Mouse (Mus musculus) heart, postnatal 36 days (tissue): ENCODE results near the gene Gm17349. TPM values are rescaled to one million over a fixed set of nuclear protein-coding genes. Genes with fewer than 3 reads are reported as not detected.
"Not testable (repeated sequence)": the region's sequence is repeated elsewhere in the genome, so short reads cannot be mapped to it uniquely, and the experiment has no call there.

Experiments
- DNase-seq, 2 experiments: peaks; one replicate each; pipeline ENCODE4 v3.0.0; 2021 to 2022
- intact Hi-C: fragments of 180-260 bp; cut with DNase I; formaldehyde crosslinking; loops from one replicate; pipeline ENCODE4 v1.15.1; 2025
- total RNA-seq, 2 experiments: library from RNA; stranded (reverse); gene quantifications; 2 replicates each; pipeline ENCODE4 v1.2.3; 2021

The Gm17349 gene
- total RNA-seq, 2 experiments from 2014 or later, result 1.8 to 2.4 TPM

DNA sequence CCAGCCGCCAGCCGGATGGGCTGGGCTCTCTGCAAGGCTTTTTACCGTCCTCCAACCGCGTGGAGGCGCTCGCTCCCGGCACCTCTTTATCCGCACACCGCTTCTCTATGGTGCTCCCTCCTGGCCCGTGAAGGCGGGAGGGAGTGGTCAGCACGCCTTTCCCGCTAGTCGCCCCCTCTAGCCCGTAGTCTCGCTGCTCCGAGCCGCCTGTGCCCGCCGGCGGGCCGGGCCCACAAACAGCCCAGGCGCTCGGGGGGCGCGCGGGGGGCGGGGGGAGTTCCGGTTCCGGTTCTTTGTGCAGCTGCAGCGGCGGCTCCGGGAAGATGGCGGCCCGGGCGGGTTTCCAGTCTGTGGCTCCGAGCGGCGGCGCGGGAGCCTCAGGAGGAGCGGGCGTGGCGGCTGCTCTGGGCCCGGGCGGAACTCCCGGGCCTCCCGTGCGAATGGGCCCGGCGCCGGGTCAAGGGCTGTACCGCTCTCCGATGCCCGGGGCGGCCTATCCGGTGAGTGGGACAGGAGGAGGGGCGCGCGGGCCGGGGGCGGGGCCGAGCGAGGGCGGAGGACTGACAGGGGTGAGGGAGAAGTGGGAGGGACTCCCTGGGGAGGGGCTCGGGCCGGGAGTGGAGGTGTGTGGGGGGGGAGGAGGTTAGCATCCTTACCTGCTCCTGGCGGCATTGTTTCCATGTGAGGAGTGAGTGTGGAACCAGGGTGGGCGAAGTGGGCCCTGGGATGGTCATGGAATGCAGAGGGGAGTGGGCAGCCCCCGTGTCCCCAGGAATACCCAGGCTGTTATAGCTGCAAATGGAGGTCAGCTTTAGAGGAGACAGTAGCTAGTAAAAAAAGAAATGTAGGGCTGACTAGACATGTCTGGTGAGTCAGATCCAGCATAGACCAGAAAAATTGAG lies 3.0 kb downstream of the Gm17349 start, which contains the start of gene Smarcd1:
TSS of gene Smarcd1 (plus strand) at position 131 of the 902 bp plus-strand sequence.
- intact Hi-C loops, result loop anchor here (2.0 kb wide), 1 partner anchor 23 kb away; the partner anchor contains the start of gene Cox14
- DNase-seq, result peak; percentile 97 to 98

DNA sequence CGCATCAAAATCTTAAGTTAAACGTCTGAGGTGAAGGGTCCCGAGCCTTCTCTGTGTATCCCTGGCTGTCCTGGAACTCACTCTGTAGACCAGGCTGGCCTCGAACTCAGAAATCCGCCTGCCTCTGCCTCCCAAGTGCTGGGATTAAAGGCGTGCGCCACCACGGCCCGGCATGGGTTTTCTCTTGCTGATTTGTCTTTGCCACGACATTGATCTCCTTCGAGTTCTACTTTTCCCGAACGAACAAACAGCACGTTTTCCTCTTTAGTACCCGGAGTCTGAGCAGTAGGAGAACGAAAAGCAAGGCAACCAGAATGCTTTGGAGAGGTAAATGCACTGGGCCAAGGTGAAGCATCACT lies 3.7 kb downstream of the Gm17349 start:
- DNase-seq, intact Hi-C loops: not testable (repeated sequence)

DNA sequence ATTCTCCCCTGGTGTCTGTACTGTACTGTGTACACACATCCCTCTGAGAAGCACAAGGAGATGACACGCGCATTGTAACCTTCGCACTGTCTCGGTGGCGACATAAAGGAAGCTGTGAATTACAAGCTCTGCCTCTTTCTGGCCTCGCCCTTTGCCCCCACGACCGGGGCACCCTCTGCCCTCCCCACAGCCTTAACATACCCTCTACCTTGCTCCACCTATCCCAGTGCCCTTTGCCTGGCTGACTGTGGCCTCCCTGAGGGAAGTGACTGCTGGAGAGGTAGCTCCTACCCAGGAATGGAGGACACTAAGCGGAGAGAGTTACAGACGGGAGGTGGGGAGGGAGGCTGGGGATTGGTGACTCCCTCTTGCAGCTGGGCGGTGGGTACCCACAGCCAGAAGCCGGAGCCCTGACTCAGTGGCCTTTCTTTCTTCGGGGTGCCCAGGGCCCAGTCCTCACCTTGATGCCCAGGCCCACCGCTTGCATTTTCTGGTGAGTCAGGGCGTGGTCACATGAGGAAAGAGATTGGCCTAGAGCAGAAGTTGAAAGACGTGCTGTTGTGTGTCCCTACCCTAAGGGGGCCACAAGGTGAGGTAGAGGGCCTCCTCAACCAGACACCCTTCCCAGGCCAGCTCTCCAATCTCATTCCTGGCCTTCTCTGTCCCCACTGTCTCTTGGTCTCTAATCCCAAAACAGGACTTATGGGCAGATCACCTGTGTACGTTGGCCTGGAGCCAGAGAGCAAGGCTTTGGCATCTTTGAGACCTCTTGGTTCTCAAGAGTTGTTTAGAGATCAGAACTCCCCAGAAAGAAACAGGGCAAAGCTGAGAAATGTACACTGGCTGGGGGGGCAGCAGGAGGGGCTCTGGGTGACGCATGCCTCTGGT lies 4.8 kb downstream of the Gm17349 start:
- intact Hi-C loops, result no loop called here
- DNase-seq, result no peak

DNA sequence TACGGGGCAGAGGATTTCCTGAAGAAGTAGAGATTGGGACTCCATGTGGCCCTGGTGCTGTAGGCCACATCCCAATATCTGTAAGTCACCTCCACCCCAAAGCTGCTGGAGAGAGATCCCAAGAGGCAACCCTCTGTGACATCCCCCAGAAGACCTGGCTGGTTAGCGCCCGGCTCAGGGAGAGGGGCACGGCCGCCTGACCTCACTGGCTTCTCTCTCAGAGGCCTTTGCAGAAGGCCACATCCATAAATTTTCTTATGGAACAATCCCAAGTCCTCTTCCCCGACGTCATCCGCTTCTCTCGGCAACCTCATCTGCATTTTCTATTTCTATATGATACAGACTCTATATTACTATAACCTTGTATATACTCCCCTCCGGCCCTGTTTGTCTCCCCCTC lies 5.6 kb downstream of the Gm17349 start:
- no peak for DNase-seq
- intact Hi-C loops, result no loop called here

DNA sequence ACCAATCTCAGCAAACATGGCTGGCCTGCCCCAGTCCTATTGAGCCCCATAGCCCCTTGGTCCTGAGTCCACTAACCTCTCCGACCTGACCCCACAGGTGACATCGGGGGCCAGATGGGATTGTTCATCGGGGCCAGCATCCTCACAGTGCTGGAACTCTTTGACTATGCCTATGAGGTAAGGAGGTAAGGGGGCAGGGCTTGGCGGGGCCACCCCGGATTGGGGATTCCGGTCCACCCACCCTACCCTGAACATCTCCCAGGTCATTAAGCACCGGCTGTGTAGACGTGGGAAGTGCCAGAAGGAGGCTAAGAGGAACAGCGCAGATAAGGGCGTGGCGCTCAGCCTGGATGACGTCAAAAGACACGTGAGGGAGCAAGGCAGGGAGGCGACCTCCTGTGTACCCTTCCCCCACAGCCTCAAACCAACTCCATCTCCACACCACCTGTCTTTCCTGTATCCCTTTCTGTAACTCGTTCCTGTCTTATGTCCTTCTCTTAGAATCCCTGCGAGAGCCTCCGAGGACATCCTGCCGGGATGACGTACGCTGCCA lies 6.7 kb downstream of the Gm17349 start:
- intact Hi-C loops, result no loop called here

DNA sequence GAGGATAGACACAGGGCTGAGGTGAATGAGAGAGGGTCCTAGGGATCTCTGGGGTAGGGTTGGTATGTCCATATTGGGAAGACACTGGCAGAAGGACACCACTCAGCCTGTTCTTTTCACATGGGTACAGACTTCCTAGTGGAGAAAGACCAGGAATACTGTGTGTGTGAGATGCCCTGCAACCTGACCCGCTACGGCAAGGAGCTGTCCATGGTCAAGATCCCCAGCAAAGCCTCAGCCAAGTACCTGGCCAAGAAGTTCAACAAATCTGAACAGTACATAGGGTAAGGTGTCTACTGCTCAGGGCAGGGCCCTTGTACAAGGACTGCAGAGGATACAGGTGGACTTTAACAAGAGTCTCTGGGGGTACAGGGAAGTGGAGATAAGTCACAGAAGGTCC lies 8.0 kb downstream of the Gm17349 start:
- intact Hi-C loops, result no loop called here
- DNase-seq, result no peak

More for the DNA sequence above, 6.7 kb downstream of the Gm17349 start:
- DNase-seq, result no peak

DNA sequence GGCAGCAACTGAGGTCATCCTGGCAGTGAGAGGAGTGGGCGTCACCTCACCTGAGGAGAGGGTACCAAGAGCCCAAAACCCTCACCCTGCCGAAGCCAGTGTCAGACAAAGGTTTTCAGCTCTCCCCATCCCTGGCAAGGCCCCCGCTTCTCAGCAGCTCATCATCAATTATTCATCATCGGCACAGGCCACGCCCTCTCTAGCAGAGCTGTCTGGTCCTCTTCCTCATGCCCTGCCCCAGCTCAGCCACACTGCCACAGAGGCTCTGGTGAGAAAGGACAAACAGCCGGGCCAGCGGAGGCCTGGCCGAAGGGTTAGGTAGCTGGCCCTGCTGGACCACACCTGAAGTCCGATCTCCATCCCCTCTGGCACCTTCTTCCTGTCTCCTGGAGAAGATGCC lies 13.3 kb downstream of the Gm17349 start:
- DNase-seq, result no peak
- intact Hi-C loops, result no loop called here

DNA sequence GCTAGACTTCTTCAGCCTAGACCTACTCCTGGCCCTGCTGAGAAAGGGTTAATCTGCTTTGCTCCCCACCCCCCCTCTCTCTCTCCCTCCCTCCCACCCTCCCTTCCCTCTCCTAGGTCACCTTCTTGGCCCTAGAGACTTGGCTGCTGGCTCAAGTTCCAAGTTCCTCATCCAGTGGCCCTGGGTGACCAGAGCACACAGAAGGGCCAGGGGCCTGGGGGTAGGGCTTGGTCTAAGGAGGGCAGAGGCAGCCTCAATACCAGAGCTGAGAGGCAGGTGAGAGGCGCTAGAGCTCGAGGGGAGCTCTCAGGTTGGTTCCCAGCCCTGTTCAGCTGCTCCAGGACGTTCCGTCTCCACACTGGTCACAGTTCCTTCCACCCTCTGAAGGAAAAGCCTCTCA lies 14.4 kb downstream of the Gm17349 start:
- no peak for DNase-seq
- intact Hi-C loops, result no loop called here

DNA sequence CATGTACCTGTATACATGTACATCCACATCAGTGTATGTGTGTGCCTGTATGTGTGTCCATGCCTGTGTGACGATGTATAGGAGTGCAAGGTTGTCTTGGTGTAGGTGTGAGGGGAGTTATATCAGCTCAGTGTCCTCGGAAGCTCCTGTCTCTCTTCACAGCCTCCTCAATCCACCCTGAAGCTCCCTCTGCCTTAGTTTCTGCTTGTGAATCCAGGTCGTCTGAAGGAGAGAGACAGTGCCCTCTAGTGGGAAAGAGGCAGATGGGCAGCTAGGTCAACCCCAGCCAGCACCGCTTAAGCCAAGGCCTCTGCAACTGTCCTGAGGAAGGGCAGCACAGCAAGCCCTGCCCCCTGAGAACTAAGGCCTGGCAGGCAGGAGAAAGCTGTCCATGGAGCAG lies 16.6 kb downstream of the Gm17349 start:
- intact Hi-C loops, result loop anchor here (1.0 to 2.0 kb wide), 2 partner anchors 92 to 192 kb away; no protein-coding TSS in a partner anchor

DNA sequence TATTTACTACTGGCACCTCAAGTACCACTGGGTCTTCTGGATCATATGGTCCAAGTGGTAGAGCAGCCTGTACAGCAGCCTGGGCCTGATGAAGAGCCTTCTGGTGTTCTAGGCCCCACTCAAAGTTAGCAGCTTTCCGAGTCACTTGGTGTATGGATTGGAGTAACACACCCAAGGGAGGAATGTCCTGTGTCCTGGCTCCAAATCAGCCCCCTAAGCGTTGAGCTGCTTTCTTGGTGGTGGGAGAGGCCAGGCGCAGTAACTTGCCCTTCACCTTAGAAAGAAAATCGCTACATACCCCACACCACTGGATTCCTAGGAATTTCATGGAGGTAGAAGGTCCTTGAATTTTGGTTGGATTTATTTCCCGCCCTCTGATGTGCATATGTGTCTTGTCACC lies 21.1 kb downstream of the Gm17349 start:
- intact Hi-C loops, result no loop called here
- DNase-seq, result no peak

More for the DNA sequence above, 16.6 kb downstream of the Gm17349 start:
- DNase-seq, result peak; percentile 54 to 55

DNA sequence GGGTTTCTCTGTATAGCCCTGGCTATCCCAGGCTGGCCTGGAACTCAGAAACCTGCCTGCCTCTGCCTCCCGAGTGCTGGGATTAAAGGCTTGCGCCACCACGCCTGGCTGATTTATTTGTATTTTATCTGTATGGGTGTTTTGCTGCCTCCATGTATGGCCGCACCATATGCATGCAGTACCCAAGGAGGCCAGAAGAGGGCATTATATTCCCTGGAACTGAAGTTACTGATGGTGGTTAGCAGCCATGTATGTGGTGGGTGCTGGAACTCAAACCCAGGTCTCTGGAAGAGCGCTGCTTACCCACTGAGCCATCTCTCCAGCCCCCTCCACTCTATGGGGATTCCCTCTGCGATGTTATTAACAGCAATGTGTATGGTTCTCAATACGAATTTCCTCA lies 22.4 kb downstream of the Gm17349 start:
- intact Hi-C loops, result no loop called here
- no peak for DNase-seq

DNA sequence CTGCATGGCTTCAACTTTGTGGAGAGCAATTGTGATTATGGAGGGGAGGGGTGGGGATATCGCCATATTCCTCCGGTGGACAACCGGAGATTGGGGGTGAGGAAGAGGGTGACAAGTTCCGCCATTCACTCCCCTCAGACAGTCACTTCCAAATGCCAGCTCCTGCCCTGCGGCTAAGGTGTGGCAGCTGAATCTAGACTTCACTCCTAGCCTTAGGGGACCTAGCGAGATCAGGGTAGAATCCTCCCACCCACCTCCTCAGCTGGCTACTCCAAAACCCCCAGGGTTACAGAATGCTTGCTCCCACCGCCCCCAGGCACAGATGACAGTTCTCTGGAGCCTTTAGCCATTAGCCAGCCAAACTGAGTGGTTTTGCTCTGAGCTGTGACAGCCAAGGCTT lies 26.3 kb downstream of the Gm17349 start:
- DNase-seq, result no peak
- intact Hi-C loops, result no loop called here

DNA sequence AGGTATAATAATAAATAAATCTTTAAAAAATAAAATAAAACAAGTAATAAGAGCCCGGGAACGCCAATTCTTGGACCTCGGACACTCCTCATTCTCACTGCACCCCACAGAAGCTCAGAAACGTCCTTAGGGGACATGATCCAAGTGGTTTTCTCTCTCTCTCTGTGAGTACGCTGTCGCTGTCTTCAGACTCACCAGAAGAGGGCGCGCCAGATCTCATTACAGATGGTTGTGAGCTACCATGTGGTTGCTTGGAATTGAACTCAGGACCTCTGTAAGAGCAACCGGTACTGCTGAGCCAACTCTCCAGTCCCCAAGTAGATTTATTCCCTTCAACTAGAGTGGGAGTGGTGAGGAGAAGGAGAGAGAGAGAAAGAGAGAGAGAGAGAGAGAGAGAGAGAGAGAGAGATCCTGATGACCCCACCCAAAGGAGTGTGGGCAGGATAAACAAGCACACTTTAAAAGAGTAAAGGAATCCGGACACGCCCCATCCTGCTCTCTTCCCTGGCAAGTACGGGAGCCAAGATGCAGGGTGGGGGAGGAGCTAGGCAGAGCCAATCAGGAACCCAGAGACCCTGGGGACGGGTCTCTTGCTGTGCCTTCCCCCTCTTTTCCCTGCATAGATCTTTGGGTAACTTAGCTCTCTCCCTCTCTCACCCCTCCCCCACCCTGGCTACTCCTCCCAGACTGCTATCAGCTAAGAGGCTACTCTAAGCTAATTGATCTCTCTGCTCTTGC lies 27.1 kb downstream of the Gm17349 start:
- intact Hi-C loops, result no loop called here
- no peak for DNase-seq

DNA sequence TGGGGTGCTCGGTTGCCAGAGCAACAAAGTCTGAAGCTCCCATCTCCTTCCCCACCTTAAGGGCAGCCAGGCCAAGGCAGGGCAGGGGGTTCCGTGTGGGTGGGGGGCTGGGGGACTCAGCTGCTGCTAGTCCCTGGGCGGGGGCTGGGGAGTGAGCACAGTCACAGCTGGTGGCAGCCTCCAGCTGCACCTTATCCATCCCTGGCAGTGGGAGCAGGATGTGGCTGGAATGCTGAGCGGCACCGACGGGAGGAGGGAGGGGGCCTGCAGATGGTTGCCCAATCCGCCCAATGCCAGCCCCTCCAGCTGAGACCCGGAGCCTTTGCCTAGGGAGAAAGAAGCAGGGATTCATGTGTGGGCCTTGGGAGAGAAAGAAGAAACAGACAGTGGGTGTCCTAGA lies 28.2 kb downstream of the Gm17349 start:
- intact Hi-C loops, result no loop called here
- no peak for DNase-seq

DNA sequence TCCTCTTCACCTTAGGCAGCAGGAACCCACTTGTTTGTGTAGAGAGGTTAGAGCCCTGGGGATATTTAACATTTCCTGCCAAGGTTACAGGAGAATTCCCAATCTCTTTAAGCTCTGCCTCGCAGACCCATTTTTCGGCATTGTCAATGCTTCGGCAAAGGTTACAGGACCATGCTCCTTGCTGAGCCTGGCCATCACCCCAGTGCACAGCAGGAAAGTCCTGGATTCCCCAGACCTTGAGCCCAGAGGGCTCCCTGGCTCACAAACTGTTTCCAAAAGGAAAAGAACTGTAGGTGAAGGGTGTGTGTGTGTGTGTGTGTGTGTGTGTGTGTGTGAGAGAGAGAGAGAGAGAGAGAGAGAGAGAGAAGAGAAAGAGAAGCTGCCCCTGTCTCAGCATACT lies 30.4 kb downstream of the Gm17349 start:
- DNase-seq, result no peak
- intact Hi-C loops, result no loop called here

DNA sequence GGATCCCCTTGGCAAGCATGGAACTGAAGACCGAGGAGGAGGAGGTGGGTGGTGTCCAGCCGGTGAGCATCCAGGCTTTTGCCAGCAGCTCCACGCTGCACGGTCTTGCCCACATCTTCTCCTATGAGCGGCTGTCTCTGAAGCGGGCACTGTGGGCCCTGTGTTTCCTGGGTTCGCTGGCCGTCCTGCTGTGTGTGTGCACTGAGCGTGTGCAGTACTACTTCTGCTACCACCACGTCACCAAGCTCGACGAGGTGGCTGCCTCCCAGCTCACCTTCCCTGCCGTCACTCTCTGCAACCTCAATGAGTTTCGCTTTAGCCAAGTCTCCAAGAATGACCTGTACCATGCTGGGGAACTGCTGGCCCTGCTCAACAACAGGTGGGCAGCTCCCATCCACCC lies 33.5 kb downstream of the Gm17349 start:
- intact Hi-C loops, result no loop called here
- DNase-seq, result no peak

DNA sequence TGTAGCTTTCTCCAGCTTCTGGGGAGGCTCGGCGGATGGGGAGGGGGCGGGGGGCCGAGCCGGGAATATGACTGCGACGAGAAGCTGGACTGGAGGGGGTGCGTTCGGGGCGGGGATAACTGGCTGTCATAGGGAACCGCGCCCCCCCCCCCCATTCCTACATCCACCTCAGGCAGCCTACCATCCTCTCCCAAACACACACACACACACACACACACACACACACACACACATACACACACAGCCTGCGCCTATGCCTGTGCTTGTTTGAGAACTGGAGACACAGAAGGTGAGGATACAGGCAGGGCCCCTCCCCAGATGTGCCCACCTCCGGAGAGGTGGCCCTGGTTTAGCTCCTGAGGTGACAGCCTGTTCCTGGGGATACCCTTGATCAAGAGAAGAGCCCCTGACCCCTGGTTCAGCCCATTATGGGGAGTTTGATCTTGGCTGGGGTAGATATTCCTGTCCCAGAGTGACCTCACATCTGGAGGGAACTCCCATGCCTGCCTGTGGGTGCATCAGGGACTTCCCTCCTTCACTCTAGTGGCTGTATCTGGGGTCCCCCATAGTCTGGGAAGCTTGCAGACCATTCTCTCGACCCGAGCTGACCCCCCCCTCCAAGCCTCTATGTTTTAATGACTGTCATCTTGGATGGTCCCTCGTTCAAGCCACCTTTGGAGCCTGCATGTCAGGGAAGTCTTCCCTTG lies 34.2 kb downstream of the Gm17349 start:
- intact Hi-C loops, result no loop called here

DNA sequence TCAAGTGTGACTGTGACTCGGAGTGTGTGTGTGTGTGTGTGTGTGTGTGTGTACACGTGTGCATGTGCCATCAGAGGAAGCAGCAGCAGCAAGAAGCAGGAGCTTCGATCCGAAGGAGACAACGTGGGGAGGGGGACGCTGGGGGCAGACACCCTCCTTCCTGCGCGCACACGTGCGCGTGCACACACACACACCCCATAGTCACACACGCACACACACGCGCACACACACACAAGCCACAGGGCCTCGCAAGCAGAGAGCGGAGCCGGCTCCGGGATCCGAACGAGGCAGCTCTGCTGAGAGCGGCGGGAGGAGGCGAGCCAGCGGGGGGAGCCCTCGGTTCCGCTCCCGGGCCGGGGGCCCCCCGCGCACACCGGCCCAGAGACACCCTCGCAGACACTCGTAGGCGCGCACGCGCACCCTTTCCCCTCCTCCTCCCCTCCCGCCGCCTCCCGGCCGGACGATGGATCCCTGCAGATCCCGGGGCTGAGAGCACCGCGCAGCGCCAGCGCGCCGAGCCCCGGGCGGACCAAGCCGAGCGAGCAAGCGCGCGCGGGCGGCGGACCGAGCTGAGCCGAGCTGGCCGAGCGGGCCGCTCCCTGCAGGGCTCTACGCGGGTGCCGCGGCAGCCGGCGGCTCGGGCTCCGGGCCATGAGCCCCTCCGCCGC lies 35.0 kb downstream of the Gm17349 start, which contains the start of gene Asic1:
TSS of gene Asic1 (plus strand) at position 215 of the 668 bp plus-strand sequence.
- DNase-seq, result peak; percentile 63 to 67
- intact Hi-C loops, result no loop called here

More for the DNA sequence above, 34.2 kb downstream of the Gm17349 start:
- no peak for DNase-seq

DNA sequence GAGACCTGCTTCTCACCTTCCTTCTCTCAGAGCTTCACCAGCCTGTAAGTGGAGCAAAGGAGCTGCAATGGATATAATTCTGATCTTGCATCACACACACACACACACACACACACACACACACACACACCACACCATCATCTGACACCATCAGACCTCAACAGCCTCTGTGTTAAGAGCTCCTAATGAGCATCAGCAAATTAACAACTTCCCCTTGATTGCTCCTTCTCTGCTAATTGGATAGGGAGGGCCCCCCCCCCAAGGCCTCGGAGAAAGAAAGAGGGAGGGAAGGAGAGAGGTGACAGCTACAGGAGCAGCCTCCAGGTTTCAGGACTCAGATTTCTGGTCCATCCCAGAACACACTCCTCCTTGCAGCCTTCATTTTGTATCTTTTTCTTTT lies 35.9 kb downstream of the Gm17349 start:
- DNase-seq, result no peak
- intact Hi-C loops, result loop anchor here (1.0 to 2.0 kb wide), 2 partner anchors 73 to 173 kb away; no protein-coding TSS in a partner anchor
